Mouse (Mus musculus) B cell, adult 2 months (primary cell): ENCODE results near the gene Ormdl2.
"Not testable (repeated sequence)": the region's sequence is repeated elsewhere in the genome, so short reads cannot be mapped to it uniquely, and the experiment has no call there.

Experiments
- DNase-seq, 2 experiments: peaks; one replicate each; pipeline ENCODE4 v3.0.0; 2022

The Ormdl2 gene

GRCm38 (mm10) chr10:128821358-128822056 lies at the start of gene Ormdl2:
Gene Ormdl2 (minus strand): TSS chr10:128821645.
- peak; percentile 96 to 97 for DNase-seq

DNA sequence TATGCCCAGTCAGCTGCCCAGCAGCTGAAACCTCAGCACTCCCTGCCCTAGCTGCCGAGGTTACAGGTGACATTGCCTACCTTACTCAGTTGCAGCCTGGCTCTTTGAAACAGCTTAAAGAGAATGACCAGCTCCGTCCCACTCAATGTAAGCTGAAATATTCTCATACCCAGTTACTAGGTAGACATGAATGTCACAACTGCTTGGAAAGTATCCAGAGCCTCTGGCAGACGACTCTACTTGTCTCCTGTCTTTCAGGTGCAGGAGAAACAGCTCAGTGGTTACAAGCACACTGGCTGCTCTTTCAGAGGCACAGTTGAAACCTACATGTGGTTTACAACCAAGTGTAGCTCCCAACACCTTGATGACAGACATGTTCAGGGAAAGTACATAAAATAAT lies 48.9 kb upstream of the Ormdl2 start:
- DNase-seq: no peak

DNA sequence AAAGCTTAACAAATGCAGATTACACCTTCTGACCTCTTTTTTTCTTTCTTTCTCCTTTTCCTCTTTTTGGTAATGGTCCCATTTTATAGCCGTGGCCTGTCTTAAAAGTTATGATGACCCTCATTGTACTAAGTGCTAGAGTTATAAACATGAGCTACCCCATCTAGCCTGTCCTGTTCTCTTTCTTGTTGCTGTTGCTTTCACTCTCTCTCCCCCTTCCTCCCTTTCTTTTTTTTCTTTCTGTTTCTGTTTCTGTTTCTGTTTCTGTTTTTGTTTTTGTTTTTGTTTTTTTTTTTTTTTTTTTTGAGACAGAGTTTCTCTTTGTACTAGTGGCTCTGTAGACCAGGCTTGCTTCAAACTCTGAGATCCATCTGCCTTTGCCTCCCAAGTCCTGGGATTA lies 45.1 kb upstream of the Ormdl2 start:
- DNase-seq: no peak

- peak; percentile 34 to 35 for DNase-seq
Observed at GRCm38 (mm10) chr10:128866042-128866441, 44.6 kb upstream of the Ormdl2 start.

DNA sequence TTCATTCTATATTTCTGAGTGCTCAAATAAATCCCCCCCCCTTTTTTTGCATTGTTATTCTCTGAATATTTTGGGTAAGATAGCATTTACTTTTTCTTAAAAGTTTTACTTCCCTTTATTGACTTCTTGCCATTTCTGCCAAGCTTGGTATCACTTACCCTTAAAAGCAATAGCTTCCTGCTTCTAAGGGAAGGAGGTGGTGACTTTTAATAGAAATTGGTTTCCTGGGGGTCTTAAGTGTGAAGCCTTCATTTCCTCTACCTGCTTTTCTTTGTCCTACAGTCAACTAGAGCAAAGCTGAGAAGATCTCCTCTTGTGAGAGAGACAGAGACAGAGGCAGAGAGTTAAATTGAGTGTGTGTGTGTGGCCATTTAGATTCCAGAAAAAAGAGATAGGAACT lies 39.7 kb upstream of the Ormdl2 start:
- DNase-seq: peak in 1 of 2 experiments; percentile 15

DNA sequence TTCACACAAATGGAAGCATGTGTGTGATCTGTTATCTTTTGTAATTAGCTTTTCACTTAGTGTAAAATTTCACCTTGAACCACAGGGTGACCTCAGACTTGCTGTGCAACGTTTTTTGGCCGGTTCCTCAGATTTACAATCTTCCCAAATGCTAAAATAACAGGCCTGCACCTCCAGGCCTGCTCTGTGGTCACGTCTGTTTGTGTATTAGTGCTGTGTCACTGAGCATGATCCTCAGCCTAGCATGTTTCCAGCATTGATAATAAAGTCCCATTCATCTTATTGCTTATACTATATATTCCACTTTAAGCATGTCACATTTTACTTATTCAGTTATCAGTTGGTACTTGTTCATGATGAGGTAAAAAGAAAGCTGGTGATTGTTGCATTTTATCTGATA lies 28.9 kb upstream of the Ormdl2 start:
- no peak for DNase-seq

GRCm38 (mm10) chr10:128848426-128848825 lies 27.0 kb upstream of the Ormdl2 start:
- DNase-seq: no peak

GRCm38 (mm10) chr10:128846664-128847063 lies 25.2 kb upstream of the Ormdl2 start:
- no peak for DNase-seq

- peak in 1 of 2 experiments; percentile 31 for DNase-seq
Observed at GRCm38 (mm10) chr10:128845516-128845915, 24.1 kb upstream of the Ormdl2 start.

DNA sequence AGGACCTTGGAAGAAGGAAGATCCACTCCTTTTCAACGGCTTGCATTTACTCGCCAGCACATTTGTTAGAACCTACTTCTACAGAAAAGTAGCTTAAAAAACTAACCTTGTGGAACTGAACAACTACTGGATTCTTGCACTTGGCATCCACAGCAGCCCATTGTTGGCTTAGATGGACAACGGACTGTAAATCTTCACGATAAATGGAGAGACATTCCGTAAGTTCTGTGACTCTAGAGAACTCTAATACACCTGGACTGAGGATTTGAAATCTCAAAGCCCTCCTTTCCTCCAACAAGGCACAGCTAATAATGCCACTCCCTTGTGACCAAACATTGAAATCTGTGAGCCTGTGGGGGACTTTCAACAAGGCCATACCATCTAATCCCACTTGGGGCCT lies 21.8 kb upstream of the Ormdl2 start:
- no peak for DNase-seq

DNA sequence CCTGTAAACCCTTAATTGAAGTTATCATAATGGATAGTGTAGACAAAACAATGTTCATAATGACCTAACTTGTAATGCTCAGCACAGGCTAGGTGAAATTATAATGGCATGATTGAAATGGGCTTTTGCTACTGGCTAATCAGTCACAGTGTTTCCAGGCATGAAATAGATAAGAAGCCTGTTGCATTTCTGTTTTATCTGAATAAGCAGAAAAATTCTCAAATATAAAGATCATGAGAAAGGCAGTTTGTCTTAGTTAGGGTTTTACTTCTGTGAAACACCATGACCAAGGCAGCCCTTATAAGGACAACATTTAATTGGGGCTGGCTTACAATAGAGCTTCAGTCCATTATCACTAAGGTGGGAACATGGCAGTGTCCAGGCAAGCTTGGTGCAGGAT lies 19.2 kb upstream of the Ormdl2 start:
- no peak for DNase-seq

DNA sequence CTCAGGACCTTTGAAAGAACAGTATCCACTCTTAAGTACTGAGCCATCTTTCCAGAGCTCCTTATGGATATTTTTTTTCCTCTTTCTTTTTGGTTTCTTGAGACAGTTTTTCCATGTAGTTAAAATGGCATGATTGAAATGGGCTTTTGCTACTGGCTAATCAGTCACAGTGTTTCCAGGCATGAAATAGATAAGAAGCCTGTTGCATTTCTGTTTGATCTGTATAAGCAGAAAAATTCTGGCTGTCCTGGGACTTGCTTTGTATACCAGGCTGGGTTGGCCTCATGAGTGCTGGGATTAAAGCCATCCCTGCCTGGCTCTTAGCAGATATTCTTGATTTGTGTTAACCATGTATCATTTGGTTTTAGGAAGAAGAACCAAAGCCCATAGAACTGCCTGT lies 18.0 kb upstream of the Ormdl2 start:
- no peak for DNase-seq

- no peak for DNase-seq
Observed at GRCm38 (mm10) chr10:128837400-128837799, 16.0 kb upstream of the Ormdl2 start.

DNA sequence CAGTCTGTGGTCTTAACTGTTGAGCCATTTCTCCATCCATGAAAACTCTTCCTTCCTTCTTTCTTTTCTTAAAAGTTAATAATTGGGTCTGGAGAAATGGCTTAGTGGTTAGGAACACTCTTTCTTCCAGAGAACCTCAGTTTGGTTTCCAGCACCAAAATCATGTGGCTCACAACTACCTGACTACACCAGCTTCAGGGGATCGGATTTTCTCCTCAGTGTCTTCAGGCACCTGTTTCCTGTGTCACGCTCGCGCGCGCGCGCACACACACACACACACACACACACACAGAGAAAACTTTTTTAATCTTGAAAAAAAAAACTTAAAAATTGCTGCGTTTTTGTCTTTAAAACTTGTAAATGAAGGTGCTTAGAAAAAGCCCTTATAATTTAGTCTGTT lies 2.4 kb upstream of the Ormdl2 start:
- DNase-seq: no peak

- not testable (repeated sequence) for DNase-seq
Observed at GRCm38 (mm10) chr10:128823087-128823486, 1.6 kb upstream of the Ormdl2 start.

- DNase-seq: no peak
Observed at GRCm38 (mm10) chr10:128822135-128822534, 690 bp upstream of the Ormdl2 start.

DNA sequence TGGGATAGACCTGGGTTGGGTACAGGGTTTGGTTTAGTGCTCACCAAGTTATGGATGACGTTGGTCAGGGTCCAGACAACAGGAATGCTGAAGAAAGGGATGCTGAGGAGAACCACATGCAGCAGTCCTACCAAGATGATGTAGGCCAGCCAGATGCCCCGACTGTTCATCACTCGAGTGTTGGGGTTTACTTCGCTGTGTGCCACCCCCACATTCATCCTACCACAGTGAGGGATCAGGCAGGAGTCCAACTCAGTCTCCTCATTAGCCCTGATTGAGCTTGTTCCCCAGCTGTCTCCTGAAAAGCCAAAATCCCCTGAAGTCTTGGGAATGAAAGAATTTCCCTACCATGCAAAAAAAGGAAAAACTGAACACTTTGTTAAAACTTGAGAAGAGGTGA lies 1.2 kb downstream of the Ormdl2 start:
- no peak for DNase-seq

GRCm38 (mm10) chr10:128817033-128817432 lies 4.4 kb downstream of the Ormdl2 start, which contains the start of gene Sarnp:
Gene Sarnp (plus strand): TSS chr10:128817333.
- DNase-seq: no peak

GRCm38 (mm10) chr10:128807018-128807417 lies 14.4 kb downstream of the Ormdl2 start:
- no peak for DNase-seq

- DNase-seq: no peak
Observed at GRCm38 (mm10) chr10:128806086-128806485, 15.4 kb downstream of the Ormdl2 start.

DNA sequence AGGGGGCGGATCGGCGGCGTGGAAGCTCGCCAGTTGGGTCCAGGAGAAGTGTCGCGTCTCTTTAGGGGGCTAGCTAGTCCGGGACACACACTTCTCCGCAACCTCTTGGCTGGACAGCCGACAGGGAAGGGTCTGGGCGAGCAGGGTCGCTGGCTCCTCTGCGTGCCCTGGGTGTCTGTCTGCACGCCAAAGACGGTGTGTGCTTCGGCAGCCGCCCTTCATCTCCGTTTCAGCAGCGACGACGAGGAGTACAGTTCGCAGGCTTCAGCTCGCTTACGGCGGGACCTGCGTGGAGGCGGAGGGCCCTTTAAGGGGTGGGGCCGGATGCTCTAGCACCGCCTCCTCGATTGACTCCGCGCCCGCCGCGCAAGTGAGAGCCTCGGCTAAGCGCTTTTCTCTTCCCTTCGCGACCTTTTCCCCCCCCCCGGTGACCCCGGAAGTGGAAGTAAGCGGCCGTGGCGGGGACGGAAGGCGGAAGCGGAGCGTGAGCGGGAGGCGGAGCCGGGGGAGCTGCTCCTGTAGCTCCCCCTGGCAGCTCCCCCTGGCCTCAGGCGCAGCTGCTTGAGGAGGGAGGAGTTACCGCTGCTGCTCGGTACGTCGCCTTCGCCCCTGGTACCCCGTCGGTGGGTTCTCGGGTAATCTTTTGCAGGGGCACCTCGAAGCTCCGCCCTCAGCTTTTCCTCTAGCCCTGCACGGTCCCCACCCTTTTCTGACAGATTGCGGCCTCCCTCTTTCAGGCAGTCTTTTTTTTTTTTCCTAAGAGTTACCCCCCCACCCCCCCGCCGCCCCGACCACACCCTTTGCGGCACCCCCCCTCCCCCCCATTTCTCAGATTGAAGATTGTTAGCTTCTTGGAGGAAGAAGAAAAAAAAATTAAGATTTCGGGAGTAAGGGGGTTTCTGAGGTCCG lies 16.1 kb downstream of the Ormdl2 start:
- DNase-seq: peak; percentile 95 to 96

- DNase-seq: peak; percentile 75 to 77
Observed at GRCm38 (mm10) chr10:128804271-128805091, 17.0 kb downstream of the Ormdl2 start, which contains the start of gene Tmem198b. Gene Tmem198b (minus strand): TSS chr10:128804370.

- no peak for DNase-seq
Observed at GRCm38 (mm10) chr10:128803771-128804270, 17.6 kb downstream of the Ormdl2 start, which contains the start of gene Dnajc14. Gene Dnajc14 (plus strand): TSS chr10:128804062.
